Mouse (Mus musculus): ENCODE data around the gene Gpat2. TPM values are rescaled to one million over a fixed set of nuclear protein-coding genes. Genes with fewer than 3 reads are reported as not detected.

Gpat2 gene
- total RNA-seq (2021), result under 1 TPM; 0.39 to 0.49 TPM

- DNase-seq (ENCODE audit: extremely low spot score in 1 of 2, low spot score in 2 of 2), result peak in 1 of 2 experiments; percentile 33
- intact Hi-C loops (cut with DNase I), result no loop called here
Observed at GRCm38 (mm10) chr2:127424977-127425376, at the start of gene Gpat2. Gpat2 (plus strand) TSS chr2:127425199.

DNA sequence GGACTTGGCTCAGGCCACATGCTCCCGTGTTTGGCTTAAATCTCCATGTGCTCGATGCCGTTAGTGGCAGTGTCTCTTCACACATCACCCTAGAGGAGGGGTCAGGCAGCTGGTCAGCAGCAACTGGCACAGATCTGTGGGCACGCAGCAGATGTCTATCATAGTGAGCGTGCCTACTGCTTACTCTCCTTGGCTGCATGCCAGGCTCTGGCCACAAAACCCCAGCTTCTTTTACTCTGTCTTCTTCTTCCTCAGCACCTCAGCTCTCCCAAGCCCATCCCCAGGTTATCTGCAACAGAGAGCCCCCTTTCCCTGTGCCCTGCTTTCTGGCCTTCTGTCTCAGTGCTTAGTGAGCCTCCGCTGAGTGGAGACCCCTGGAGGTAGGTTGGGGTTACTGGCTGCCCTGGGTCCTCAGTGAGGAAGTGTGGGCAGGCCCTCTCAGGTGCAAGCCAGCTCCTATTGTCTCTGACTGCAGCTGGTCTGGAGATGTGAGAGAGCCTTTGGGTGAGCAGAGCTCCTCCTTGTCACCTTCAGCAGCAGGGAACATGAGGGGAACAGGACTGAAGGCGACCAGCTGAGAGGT, 49.1 kb upstream of the Gpat2 start:
- intact Hi-C loops (cut with DNase I), result no loop called here
- DNase-seq (ENCODE audit: extremely low spot score in 1 of 2, low spot score in 2 of 2), result no peak

GRCm38 (mm10) chr2:127376423-127377051, 48.5 kb upstream of the Gpat2 start:
- intact Hi-C loops (cut with DNase I), result no loop called here
- no peak for DNase-seq (ENCODE audit: extremely low spot score in 1 of 2, low spot score in 2 of 2)

DNA sequence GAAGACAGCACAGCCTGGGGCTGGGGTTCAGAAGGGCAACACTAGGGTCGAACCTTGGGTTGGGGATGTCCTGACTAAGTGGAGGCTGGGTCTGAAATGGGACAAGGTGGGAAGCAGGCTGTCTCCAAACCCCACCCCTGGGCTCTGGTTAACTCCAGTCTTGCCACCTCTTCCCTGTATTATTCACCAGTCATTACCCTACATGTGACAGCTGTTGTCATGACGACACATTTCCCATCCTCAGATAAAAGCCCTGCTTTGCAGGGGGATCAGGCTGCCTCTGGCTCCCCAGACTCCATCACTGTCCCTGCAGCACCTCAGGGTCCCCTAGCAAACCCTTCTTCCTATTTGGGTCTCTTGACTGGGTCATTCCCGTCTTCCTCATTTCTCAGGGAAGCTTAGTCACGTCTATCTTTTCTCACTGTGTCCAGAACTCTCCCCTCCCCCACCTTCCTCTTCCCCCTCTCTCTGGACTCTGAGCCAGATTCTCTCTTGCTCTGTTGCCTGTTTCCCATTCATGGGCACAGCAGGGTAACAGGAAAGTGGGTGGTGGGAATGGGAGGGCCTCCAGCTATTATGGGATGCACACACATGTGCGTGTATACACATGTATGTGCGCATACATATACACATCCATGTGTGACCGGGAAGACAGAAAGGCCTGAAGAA, 46.9 kb upstream of the Gpat2 start:
- DNase-seq (ENCODE audit: extremely low spot score in 1 of 2, low spot score in 2 of 2), result no peak
- intact Hi-C loops (cut with DNase I), result no loop called here

GRCm38 (mm10) chr2:127378611-127378990, 46.4 kb upstream of the Gpat2 start:
- intact Hi-C loops (cut with DNase I), result no loop called here
- no peak for DNase-seq (ENCODE audit: extremely low spot score in 1 of 2, low spot score in 2 of 2)

DNA sequence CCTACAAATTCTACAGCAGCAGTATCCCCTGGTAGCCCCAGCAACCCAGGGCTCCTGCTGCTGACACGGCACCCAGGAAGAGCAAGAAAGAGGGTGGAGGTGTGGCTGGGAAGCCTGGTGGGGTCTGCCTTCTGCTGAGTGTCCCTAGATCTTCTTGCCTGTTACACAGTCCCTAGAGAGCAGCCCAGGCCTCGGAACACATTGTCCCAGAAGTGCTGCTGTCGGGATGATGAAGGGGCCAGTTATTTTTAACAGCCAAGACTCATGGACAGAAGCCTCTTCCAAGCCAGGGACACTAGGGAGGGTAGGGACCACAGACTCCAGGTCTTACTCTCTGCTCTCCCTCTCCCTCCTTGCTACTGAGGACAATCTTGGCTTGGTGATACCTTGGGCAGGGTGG, 45.7 kb upstream of the Gpat2 start:
- no peak for DNase-seq (ENCODE audit: extremely low spot score in 1 of 2, low spot score in 2 of 2)
- intact Hi-C loops (cut with DNase I), result no loop called here

GRCm38 (mm10) chr2:127383881-127384280, 41.1 kb upstream of the Gpat2 start:
- intact Hi-C loops (cut with DNase I), result no loop called here
- DNase-seq (ENCODE audit: extremely low spot score in 1 of 2, low spot score in 2 of 2), result no peak

GRCm38 (mm10) chr2:127387521-127387920, 37.5 kb upstream of the Gpat2 start:
- intact Hi-C loops (cut with DNase I), result no loop called here

DNA sequence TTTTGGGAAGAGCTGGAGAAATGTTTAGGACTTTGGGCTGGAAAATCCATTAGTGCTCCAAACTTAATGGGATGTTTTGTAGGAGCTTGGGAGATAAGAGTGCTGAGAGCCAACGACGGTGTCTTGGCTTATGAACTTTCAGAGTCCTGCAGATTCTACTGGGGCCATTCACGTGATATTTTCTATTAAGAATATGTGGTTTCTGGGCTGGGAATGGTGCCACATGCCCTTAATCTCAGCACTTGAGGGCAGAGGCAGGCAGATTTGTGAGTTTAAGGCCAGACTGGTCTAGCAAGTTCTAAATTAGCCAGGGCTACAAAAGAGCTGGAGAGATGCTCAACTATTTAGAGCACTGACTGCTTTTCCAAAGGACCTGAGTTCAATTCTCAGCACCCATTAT, 34.6 kb upstream of the Gpat2 start:
- intact Hi-C loops (cut with DNase I), result no loop called here
- no peak for DNase-seq (ENCODE audit: extremely low spot score in 1 of 2, low spot score in 2 of 2)

More at GRCm38 (mm10) chr2:127387521-127387920, 37.5 kb upstream of the Gpat2 start:
- DNase-seq (ENCODE audit: extremely low spot score in 1 of 2, low spot score in 2 of 2), result no peak

DNA sequence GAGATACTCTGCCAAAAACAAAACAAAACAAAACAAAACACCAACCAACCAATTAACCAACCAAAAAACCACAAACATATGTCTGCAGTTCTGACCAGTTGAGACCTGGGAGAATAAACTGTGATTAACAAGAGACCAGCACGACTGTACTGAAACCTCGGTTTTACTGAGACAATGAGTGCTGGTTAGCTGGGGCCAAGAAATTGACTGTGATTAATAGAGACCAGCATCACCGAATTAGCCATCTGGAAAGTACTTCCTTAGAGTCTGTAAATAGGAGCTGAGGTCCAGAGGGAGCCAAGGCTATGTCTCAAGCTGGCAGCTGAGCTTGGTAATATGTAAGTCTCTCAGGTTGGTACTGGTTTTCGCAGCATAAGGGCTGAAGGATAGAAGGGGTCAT, 34.2 kb upstream of the Gpat2 start:
- intact Hi-C loops (cut with DNase I), result no loop called here

GRCm38 (mm10) chr2:127391323-127391722, 33.7 kb upstream of the Gpat2 start:
- intact Hi-C loops (cut with DNase I), result no loop called here

More for the DNA sequence above, 34.2 kb upstream of the Gpat2 start:
- DNase-seq (ENCODE audit: extremely low spot score in 1 of 2, low spot score in 2 of 2), result no peak

GRCm38 (mm10) chr2:127394606-127395161, 30.3 kb upstream of the Gpat2 start:
- intact Hi-C loops (cut with DNase I), result no loop called here
- DNase-seq (ENCODE audit: extremely low spot score in 1 of 2, low spot score in 2 of 2), result no peak

More at GRCm38 (mm10) chr2:127391323-127391722, 33.7 kb upstream of the Gpat2 start:
- no peak for DNase-seq (ENCODE audit: extremely low spot score in 1 of 2, low spot score in 2 of 2)

DNA sequence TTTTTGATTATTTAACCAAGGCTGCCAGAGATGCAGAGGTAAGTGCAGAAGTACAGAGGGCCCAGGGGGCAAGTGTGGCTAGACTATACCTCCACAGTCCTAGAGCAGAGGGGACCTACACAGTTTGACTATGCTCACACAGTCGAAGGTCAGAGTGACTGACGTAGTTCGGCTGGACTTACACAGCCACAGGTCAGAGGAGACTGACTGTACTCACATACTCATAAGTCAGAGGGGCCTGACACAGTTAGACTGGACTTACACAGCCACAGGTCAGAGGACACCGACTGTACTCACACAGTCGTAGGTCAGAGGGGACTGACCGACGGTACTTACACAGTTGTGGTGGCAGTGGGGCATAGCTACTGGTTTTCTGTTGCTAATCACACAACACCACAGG, 26.3 kb upstream of the Gpat2 start:
- intact Hi-C loops (cut with DNase I), result no loop called here
- DNase-seq (ENCODE audit: extremely low spot score in 1 of 2, low spot score in 2 of 2), result no peak

- DNase-seq (ENCODE audit: extremely low spot score in 1 of 2, low spot score in 2 of 2), result no peak
- intact Hi-C loops (cut with DNase I), result no loop called here
Observed at GRCm38 (mm10) chr2:127411126-127411525, 13.9 kb upstream of the Gpat2 start.

- intact Hi-C loops (cut with DNase I), result no loop called here
- DNase-seq (ENCODE audit: extremely low spot score in 1 of 2, low spot score in 2 of 2), result no peak
Observed at GRCm38 (mm10) chr2:127415806-127416205, 9.2 kb upstream of the Gpat2 start.

GRCm38 (mm10) chr2:127416706-127417105, 8.3 kb upstream of the Gpat2 start:
- no peak for DNase-seq (ENCODE audit: extremely low spot score in 1 of 2, low spot score in 2 of 2)
- intact Hi-C loops (cut with DNase I), result no loop called here

GRCm38 (mm10) chr2:127418266-127418970, 6.6 kb upstream of the Gpat2 start:
- intact Hi-C loops (cut with DNase I), result no loop called here
- no peak for DNase-seq (ENCODE audit: extremely low spot score in 1 of 2, low spot score in 2 of 2)

GRCm38 (mm10) chr2:127430238-127430637, 5.2 kb downstream of the Gpat2 start:
- intact Hi-C loops (cut with DNase I), result loop anchor here (2.0 kb wide), 1 partner anchor 67 kb away; the partner anchor contains the start of gene Adra2b
- DNase-seq (ENCODE audit: extremely low spot score in 1 of 2, low spot score in 2 of 2), result peak; percentile 43 to 53
